Mouse (Mus musculus) ES-Bruce4 (cell line): ENCODE measurements around the gene Pxdn. TPM values are rescaled to one million over a fixed set of nuclear protein-coding genes. Genes with fewer than 3 reads are reported as not detected.

ENCODE experiments used
- H3K27ac ChIP-seq: 2 replicates; pipeline ENCODE4 v1.5.1; 2012; ENCODE audit warnings: low read length, inconsistent platforms; ENCODE audit not compliant: insufficient read depth
- H3K27me3 ChIP-seq: 2 replicates; pipeline ENCODE4 v1.6.1; 2012; ENCODE audit warnings: mild to moderate bottlenecking, low read length, inconsistent platforms; ENCODE audit not compliant: control insufficient read depth, poor library complexity, insufficient read depth, severe bottlenecking
- H3K36me3 ChIP-seq: 2 replicates; pipeline ENCODE4 v1.6.1; 2012; ENCODE audit warnings: inconsistent platforms, mild to moderate bottlenecking, low read length, moderate library complexity; ENCODE audit not compliant: control insufficient read depth, poor library complexity, insufficient read depth, severe bottlenecking
- H3K4me1 ChIP-seq: one replicate; pipeline ENCODE4 v1.8.1; 2011; ENCODE audit warnings: low read length; ENCODE audit not compliant: control insufficient read depth, insufficient read depth
- H3K4me3 ChIP-seq: 2 replicates; pipeline ENCODE4 v1.5.1; 2011; ENCODE audit warnings: low read depth, mild to moderate bottlenecking, low read length
- H3K9ac ChIP-seq: 2 replicates; pipeline ENCODE4 v1.6.1; 2012; ENCODE audit warnings: low read depth, mild to moderate bottlenecking, inconsistent platforms; ENCODE audit not compliant: poor library complexity, severe bottlenecking
- H3K9me3 ChIP-seq: replicated peaks from 2 replicates; pipeline ENCODE4 v1.6.1; 2012; ENCODE audit warnings: mild to moderate bottlenecking, low read length, inconsistent platforms; ENCODE audit not compliant: control insufficient read depth, poor library complexity, insufficient read depth, severe bottlenecking
- CTCF ChIP-seq: IDR thresholded peaks from one replicate; pipeline ENCODE4 v1.8.1; 2011; ENCODE audit warnings: low read depth, low read length
- EP300 ChIP-seq: IDR thresholded peaks from 2 replicates; pipeline ENCODE4 v1.6.1; 2011; ENCODE audit warnings: low read depth, low read length; ENCODE audit not compliant: insufficient read depth
- POLR2A ChIP-seq: IDR thresholded peaks from one replicate; pipeline ENCODE4 v1.8.1; 2011; ENCODE audit warnings: low read length; ENCODE audit not compliant: insufficient read depth
- polyA plus RNA-seq: library from polyadenylated mRNA; stranded (reverse); fragments of >200 nt; gene quantifications from 2 replicates; pipeline ENCODE4 v1.2.4, GENCODE M21; 2011; ENCODE audit warnings: low read depth; ENCODE audit not compliant: missing spikeins, insufficient read depth, insufficient read length

The Pxdn gene
- polyA plus RNA-seq, 1 experiment = 44.4 TPM

GRCm38 (mm10) chr12:29972533-29972932 is 35.1 kb downstream of the Pxdn start:
- Histone ChIP-seq H3K4me3 (no peak overlapping the region), H3K4me1 (no peaks in the 10 kb centered on the region), H3K27ac (no peak overlapping the region), H3K36me3 (no peaks in the 10 kb centered on the region), H3K9ac (no peak overlapping the region), H3K9me3 (no peaks in the 10 kb centered on the region), H3K27me3 (no peaks in the 10 kb centered on the region)
- TF ChIP-seq CTCF = no peak
- no peak for TF ChIP-seq POLR2A
- no peak for TF ChIP-seq EP300

GRCm38 (mm10) chr12:29980076-29980475 is 42.7 kb downstream of the Pxdn start:
- Histone ChIP-seq H3K27me3 (no peaks in the 10 kb centered on the region), H3K36me3 (no peaks in the 10 kb centered on the region), H3K9ac (no peak overlapping the region), H3K4me3 (no peak overlapping the region), H3K4me1 (no peaks in the 10 kb centered on the region), H3K27ac (no peak overlapping the region), H3K9me3 (no peaks in the 10 kb centered on the region)
- TF ChIP-seq CTCF = no peak

- Histone ChIP-seq H3K27ac (no peak overlapping the region), H3K4me1 (no peaks in the 10 kb centered on the region), H3K27me3 (no peaks in the 10 kb centered on the region), H3K9me3 (no peaks in the 10 kb centered on the region), H3K4me3 (no peak overlapping the region), H3K36me3 (no peaks in the 10 kb centered on the region), H3K9ac (no peak overlapping the region)
- TF ChIP-seq CTCF (no peak), EP300 (no peak), POLR2A (no peak)
Measured at GRCm38 (mm10) chr12:29981722-29982293, 44.4 kb downstream of the Pxdn start.

- Histone ChIP-seq H3K36me3 (no peaks in the 10 kb centered on the region), H3K9me3 (no peaks in the 10 kb centered on the region), H3K27me3 (no peaks in the 10 kb centered on the region), H3K4me1 (no peaks in the 10 kb centered on the region), H3K27ac (no peak overlapping the region), H3K4me3 (no peak overlapping the region), H3K9ac (no peak overlapping the region)
- no peak for TF ChIP-seq CTCF
- no peak for TF ChIP-seq POLR2A
- TF ChIP-seq EP300 = no peak
Measured at GRCm38 (mm10) chr12:29983190-29983589, 45.8 kb downstream of the Pxdn start.

GRCm38 (mm10) chr12:29985126-29985525 is 47.7 kb downstream of the Pxdn start:
- Histone ChIP-seq H3K4me1 (no peaks in the 10 kb centered on the region), H3K36me3 (no peaks in the 10 kb centered on the region), H3K4me3 (no peak overlapping the region)

GRCm38 (mm10) chr12:29986241-29986640 is 48.8 kb downstream of the Pxdn start:
- TF ChIP-seq CTCF = no peak
- no peak for TF ChIP-seq POLR2A
- no peak for TF ChIP-seq EP300
- H3K27ac ChIP-seq = no peak overlapping the region
- no peak overlapping the region for H3K4me3 ChIP-seq
- no peaks in the 10 kb centered on the region for H3K27me3 ChIP-seq
- no peaks in the 10 kb centered on the region for H3K9me3 ChIP-seq
- no peaks in the 10 kb centered on the region for H3K4me1 ChIP-seq
- no peaks in the 10 kb centered on the region for H3K36me3 ChIP-seq
- H3K9ac ChIP-seq = no peak overlapping the region

More at GRCm38 (mm10) chr12:29985126-29985525, 47.7 kb downstream of the Pxdn start:
- Histone ChIP-seq H3K27ac (no peak overlapping the region), H3K9ac (no peak overlapping the region), H3K27me3 (no peaks in the 10 kb centered on the region), H3K9me3 (no peaks in the 10 kb centered on the region)
- TF ChIP-seq CTCF (no peak), POLR2A (no peak), EP300 (no peak)
